Mouse (Mus musculus): ENCODE data around the gene Gm39115. TPM values are rescaled to one million over a fixed set of nuclear protein-coding genes. Genes with fewer than 3 reads are reported as not detected.
A peak's percentile ranks its signal among the peaks of the same experiment; 100 is the strongest.

Gene Gm39115
- polyA plus RNA-seq, 1 experiment from 2014 or later = not detected

DNA sequence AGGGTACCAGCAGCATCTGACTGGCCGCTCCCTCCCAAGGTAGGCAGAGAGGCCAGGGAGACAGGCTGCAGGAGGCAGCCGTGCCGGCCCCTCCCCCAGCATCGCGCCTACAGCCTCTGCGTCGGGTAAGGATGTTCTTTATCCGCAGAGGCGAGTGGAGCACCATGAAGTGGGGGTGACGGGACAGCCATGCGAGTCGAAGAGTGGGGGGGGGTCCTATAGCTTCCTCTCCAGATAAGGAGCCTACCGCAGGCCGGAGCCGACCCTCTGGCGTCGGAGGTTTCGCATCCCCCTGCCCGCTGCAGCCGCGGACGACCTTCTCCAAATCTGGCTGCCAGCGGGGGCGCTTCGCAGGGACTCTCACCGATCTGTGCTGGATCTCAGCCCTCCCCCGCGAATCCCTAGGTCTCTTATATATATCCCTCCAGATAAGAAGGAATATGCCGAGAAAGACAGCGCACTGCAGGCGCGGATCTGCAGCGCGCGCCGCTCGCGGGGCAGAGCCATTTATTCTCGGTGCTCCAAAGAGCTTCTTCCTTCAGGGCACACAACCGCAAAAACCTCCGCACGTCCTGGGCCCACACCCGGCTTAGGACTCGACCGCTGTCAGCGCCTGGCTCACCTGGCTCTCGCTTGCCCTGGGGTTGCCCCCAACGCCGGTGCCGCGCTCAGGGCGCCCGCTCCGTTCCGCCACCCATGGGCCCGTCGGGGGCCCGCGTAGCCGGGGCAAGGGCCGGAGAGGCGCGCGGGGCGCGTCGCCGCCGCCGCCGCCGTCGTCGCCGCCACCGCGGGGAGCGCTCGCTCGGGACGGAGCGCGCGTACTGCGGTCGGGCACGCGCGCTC, 41.3 kb downstream of the Gm39115 start:
- Histone ChIP-seq H3K4me1 (replicated peaks) (peaks cover 67% of the 10 kb centered on the region), H3K4me3 (peak overlapping the region; percentile 88), H3K9me3 (no peaks in the 10 kb centered on the region), H3K27me3 (peaks cover 11% of the 10 kb centered on the region), H3K9ac (peak overlapping the region; percentile 99), H3K27ac (peak overlapping the region; percentile 98), H3K4me2 (peak overlapping the region; percentile 79), H3K36me3 (no peaks in the 10 kb centered on the region)
- ATAC-seq (ENCODE audit: low FRiP score) = peak; percentile 24
- under 1% methylated on average over 88 of the region's 89 CpGs for WGBS

DNA sequence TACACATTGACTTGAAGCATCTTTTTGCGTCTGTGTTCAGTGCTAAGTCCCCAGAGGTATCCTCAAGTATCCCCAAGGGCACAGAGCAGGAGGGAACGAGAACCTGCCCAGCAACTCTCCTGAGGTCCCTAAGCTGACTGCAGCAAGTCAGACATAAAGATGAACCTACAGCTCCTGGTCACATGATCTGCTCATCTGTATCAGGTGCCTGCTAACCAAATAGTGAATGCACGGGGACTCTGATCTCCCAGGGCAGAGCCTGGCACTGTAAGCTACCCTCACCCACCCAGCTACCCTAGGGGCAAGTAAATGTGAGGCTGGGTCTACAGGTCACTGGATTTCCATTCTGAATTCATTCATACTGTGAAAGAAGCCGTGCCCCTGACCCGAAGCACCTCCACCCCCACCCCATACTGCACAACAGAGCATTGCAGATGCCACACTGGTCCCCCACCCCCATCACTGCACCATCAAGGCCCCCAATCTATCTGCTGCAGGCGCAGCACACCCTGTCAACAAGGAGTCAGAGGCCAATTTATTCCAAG, 42.1 kb downstream of the Gm39115 start:
- ATAC-seq (ENCODE audit: low FRiP score) = peak; percentile 2; the same call in 1 of the 2 replicates
- peaks cover 11% of the 10 kb centered on the region for H3K27me3 ChIP-seq
- H3K27ac ChIP-seq = peak overlapping the region; percentile 98
- no peaks in the 10 kb centered on the region for H3K36me3 ChIP-seq
- H3K4me2 ChIP-seq = peak overlapping the region; percentile 79
- H3K4me1 ChIP-seq (replicated peaks) = peaks cover 74% of the 10 kb centered on the region
- WGBS = 18% methylated on average over 6 of the region's 6 CpGs
- peak overlapping the region; percentile 88 for H3K4me3 ChIP-seq
- no peaks in the 10 kb centered on the region for H3K9me3 ChIP-seq
- H3K9ac ChIP-seq = peak overlapping the region; percentile 99

DNA sequence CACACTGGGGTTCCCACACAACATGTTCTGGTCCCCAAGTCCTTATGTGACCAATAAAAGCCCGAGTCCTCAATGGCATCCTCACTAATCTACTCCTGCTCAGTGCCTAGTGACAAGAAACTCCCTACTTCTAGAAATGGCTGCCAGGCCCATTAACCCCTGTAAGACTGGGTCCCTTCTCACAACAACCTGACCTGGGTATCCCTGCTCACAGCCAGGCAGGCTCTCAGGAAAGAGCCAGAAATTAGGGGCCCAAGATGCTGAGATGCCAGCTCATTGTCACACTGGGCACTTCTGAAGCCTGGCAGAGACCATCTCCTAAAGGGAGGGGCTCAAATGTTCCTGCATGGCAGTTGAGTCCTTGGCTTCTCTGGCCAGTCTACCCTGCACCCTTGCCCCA, 42.8 kb downstream of the Gm39115 start:
- 21% methylated on average over 1 of the region's 1 CpGs for WGBS
- H3K4me2 ChIP-seq = peak overlapping the region; percentile 79
- peak overlapping the region; percentile 99 for H3K9ac ChIP-seq
- peak overlapping the region; percentile 88 for H3K4me3 ChIP-seq
- H3K4me1 ChIP-seq (replicated peaks) = peaks cover 82% of the 10 kb centered on the region
- H3K9me3 ChIP-seq = no peaks in the 10 kb centered on the region
- peaks cover 3% of the 10 kb centered on the region for H3K36me3 ChIP-seq
- H3K27ac ChIP-seq = peak overlapping the region; percentile 98
- no peak for ATAC-seq (ENCODE audit: low FRiP score)
- H3K27me3 ChIP-seq = peaks cover 11% of the 10 kb centered on the region

DNA sequence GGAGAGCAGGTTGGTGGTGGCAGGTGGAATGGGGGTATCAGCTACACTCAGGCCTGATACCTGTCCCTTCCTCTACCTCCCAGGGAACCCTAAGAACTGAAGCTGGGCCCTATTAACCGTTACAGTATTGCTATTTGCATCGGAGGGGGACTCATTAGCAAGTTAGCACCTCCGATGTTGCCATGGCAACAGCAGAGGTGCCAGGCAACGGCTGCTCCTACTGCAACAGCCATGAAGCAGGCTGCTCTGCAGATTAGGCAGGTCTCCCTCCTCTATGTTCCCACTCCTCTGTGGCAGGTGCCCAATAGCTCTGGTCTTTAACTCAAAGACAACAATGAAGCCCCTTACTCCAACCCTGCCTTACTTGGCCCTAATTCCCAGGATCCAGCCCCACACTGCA, 44.0 kb downstream of the Gm39115 start:
- ATAC-seq (ENCODE audit: low FRiP score) = no peak
- Histone ChIP-seq H3K36me3 (peaks cover 15% of the 10 kb centered on the region), H3K27ac (peak overlapping the region; percentile 98), H3K9me3 (no peaks in the 10 kb centered on the region), H3K4me1 (replicated peaks) (peaks cover 85% of the 10 kb centered on the region), H3K9ac (peak overlapping the region; percentile 99), H3K4me2 (peak overlapping the region; percentile 79), H3K4me3 (peak overlapping the region; percentile 88), H3K27me3 (peaks cover 6% of the 10 kb centered on the region)
- 3% methylated on average over 4 of the region's 4 CpGs for WGBS

DNA sequence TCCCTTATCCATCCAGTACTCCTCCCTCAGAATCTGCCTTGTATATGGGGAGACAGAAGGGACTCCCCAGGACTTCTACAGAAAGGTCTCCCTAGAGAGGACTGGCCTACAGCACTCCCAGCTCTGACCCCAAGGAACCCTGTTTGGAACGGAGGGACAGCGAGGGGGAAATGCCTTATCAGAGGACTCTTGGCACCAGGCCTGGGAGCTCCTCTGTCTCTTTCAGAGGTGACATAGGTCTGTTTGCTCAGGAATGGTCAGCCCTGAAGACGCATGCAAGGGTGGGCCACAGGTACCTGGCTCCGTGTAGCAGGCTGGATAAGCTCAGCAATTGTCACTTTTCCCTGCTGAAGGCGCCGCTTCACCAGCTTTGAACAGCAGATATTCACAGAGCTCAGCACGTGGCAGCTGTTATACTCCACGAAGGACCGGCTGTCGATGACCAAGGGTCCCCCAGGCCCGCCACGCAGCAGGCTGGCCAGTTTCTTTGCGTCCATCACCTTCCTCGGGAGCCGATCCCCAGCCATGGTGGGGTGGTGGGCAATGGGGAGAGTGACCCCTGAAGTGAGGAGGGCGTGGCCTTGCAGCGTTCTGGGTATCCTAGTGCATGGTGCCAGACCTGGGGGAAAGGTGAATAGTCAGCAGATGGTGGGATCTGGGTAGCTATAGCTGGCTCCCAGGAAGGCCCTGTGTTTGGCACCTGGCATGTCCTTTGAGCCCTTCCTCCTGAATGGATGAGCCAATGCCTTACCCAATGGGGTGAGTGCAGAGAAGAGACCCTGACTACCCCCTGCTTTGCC, 46.0 kb downstream of the Gm39115 start:
- Histone ChIP-seq H3K27me3 (peaks cover 11% of the 10 kb centered on the region), H3K9me3 (no peaks in the 10 kb centered on the region), H3K36me3 (peaks cover 35% of the 10 kb centered on the region), H3K4me2 (peak overlapping the region; percentile 79), H3K27ac (peak overlapping the region; percentile 98), H3K9ac (peak overlapping the region; percentile 99), H3K4me3 (peak overlapping the region; percentile 88), H3K4me1 (replicated peaks) (peaks cover 76% of the 10 kb centered on the region)
- 46% methylated on average over 17 of the region's 17 CpGs for WGBS
- ATAC-seq (ENCODE audit: low FRiP score) = no peak

DNA sequence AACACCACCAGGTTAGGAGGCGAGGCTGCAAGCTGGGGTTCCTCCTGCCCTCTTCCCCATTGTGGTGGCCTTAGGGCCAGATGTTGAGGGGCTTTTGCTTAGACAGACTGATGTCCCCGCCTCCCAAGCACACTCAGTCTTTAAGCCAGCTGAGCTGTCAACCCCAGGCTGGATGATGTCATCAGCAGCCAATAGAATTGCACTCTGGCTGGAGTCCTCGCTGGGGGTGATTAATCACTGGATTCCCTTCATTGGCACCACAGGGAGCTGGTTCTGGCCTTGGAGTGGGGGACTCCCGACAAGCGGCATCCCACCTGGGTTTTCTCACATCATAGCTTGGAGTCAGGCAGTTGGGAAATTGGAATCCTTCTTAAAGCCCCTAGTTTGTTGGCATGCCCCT, 46.9 kb downstream of the Gm39115 start:
- H3K9me3 ChIP-seq = no peaks in the 10 kb centered on the region
- peaks cover 21% of the 10 kb centered on the region for H3K27me3 ChIP-seq
- 4% methylated on average over 5 of the region's 5 CpGs for WGBS
- peak overlapping the region; percentile 16 for H3K4me3 ChIP-seq
- peak overlapping the region; percentile 79 for H3K4me2 ChIP-seq
- H3K4me1 ChIP-seq (replicated peaks) = peaks cover 79% of the 10 kb centered on the region
- peaks cover 44% of the 10 kb centered on the region for H3K36me3 ChIP-seq
- peak overlapping the region; percentile 99 for H3K9ac ChIP-seq
- peak overlapping the region; percentile 98 for H3K27ac ChIP-seq
- ATAC-seq (ENCODE audit: low FRiP score) = peak; percentile 70

DNA sequence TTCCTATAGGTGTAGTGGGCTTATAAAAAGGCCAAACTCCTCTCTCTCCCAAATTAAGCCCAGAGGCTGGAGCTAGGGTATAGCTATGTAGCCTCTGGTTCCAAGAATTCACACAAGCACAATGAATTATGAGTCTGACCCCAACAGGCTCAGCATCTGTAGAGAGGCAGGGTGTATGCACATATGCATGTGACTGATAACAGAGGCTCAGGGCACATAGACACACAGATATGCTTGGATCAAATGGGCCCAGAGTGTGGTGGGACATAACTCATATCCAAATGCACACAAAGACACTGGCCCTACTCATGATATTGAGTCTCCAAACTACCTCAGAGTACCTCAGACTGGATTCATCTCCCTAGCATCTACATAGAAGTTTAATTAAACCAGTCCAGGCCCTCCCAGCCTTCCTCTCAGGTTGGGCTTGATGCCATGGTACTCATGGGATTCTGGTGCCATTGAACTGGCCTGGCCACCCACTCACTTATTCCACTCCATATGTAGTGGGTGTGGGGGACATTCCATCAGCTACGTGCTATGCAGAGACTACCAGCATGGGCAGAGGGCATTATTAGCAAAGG, 48.7 kb downstream of the Gm39115 start:
- Histone ChIP-seq H3K27ac (no peak overlapping the region), H3K27me3 (peaks cover 38% of the 10 kb centered on the region), H3K9me3 (no peaks in the 10 kb centered on the region), H3K4me1 (replicated peaks) (peaks cover 72% of the 10 kb centered on the region), H3K4me2 (no peak overlapping the region), H3K9ac (no peak overlapping the region), H3K36me3 (peaks cover 62% of the 10 kb centered on the region), H3K4me3 (no peak overlapping the region)
- ATAC-seq (ENCODE audit: low FRiP score) = no peak
- 96% methylated on average over 1 of the region's 1 CpGs for WGBS

DNA sequence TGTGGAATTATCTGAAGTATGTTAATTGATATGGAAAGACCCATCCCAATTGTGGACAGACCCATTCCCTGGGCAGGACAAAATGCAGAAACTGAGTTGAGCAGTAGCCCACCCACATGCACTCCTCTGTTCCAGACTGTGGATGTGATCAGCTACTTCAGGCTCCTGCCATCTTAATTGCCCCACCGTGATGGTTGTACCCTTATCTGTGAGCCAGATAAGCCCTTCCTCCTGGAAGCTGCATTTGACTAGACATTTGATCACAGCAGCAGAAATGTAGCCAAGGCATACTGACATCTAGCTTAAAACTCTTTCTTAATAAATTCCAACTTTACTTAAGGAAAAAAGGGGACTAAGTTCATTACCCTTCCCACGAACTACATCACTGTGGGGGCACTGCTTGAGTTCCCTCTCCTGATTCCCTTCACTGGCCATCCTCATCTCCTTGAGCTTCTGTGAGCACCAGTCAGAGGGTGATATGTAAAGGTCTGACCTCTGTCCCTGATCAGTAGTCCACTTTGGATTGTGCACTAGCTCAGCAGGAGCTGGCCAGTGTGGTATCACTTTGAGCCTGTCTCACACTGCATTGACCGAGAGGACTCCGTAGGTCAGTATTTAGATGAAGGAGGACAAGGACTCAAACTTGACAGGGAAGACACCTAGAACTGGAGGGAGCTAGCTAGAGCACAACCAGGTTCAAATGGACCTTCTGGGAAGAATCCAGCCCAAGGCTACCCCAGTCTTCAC, 49.5 kb downstream of the Gm39115 start:
- Histone ChIP-seq H3K36me3 (peaks cover 70% of the 10 kb centered on the region), H3K4me3 (no peak overlapping the region), H3K9ac (no peak overlapping the region), H3K27me3 (peaks cover 40% of the 10 kb centered on the region), H3K27ac (no peak overlapping the region), H3K9me3 (no peaks in the 10 kb centered on the region), H3K4me2 (no peak overlapping the region), H3K4me1 (replicated peaks) (peaks cover 69% of the 10 kb centered on the region)
- 96% methylated on average over 4 of the region's 4 CpGs for WGBS
- no peak for ATAC-seq (ENCODE audit: low FRiP score)

Other genes with a start within 250 kb of the Gm39115 start
- 70.1 and 72.9 TPM in 2 replicates for gene Tollip, start 217.5 kb downstream of the Gm39115 start, polyA plus RNA-seq (2015; fragmentation: Nextera tagmentation; extraction: Ambion mirVana)
- 22.5 and 24.5 TPM in 2 replicates for gene Brsk2, start 186.3 kb downstream of the Gm39115 start, polyA plus RNA-seq (2015; fragmentation: Nextera tagmentation; extraction: Ambion mirVana)
- gene Mob2, start 75.0 kb downstream of the Gm39115 start, polyA plus RNA-seq (2015; fragmentation: Nextera tagmentation; extraction: Ambion mirVana) = 53.0 and 53.5 TPM in 2 replicates
- 87.3 and 90.2 TPM in 2 replicates for gene Dusp8, start 40.2 kb downstream of the Gm39115 start, polyA plus RNA-seq (2015; fragmentation: Nextera tagmentation; extraction: Ambion mirVana)
- 0.27 and 0.32 TPM in 2 replicates for gene Gm45618, start 15.3 kb downstream of the Gm39115 start, polyA plus RNA-seq (2015; fragmentation: Nextera tagmentation; extraction: Ambion mirVana)
- gene Gm45337, start 8.6 kb upstream of the Gm39115 start, polyA plus RNA-seq (2015; fragmentation: Nextera tagmentation; extraction: Ambion mirVana) = not detected in 2 replicates
- gene Gm29735, start 21.1 kb upstream of the Gm39115 start, polyA plus RNA-seq (2015; fragmentation: Nextera tagmentation; extraction: Ambion mirVana) = not detected in 2 replicates
- gene Gm4553, start 29.7 kb upstream of the Gm39115 start, polyA plus RNA-seq (2015; fragmentation: Nextera tagmentation; extraction: Ambion mirVana) = not detected in 2 replicates
- gene Krtap5-2, start 40.0 kb upstream of the Gm39115 start, polyA plus RNA-seq (2015; fragmentation: Nextera tagmentation; extraction: Ambion mirVana) = not detected in 2 replicates
- not detected in 2 replicates for gene Gm10153, start 54.4 kb upstream of the Gm39115 start, polyA plus RNA-seq (2015; fragmentation: Nextera tagmentation; extraction: Ambion mirVana)
- not detected in 2 replicates for gene Krtap5-3, start 65.3 kb upstream of the Gm39115 start, polyA plus RNA-seq (2015; fragmentation: Nextera tagmentation; extraction: Ambion mirVana)
- not detected in 2 replicates for gene Gm7579, start 75.8 kb upstream of the Gm39115 start, polyA plus RNA-seq (2015; fragmentation: Nextera tagmentation; extraction: Ambion mirVana)
- not detected in 2 replicates for gene Krtap5-5, start 93.9 kb upstream of the Gm39115 start, polyA plus RNA-seq (2015; fragmentation: Nextera tagmentation; extraction: Ambion mirVana)
- gene Gm40460, start 105.0 kb upstream of the Gm39115 start, polyA plus RNA-seq (2015; fragmentation: Nextera tagmentation; extraction: Ambion mirVana) = not detected in 2 replicates
- gene Gm2431, start 122.3 kb upstream of the Gm39115 start, polyA plus RNA-seq (2015; fragmentation: Nextera tagmentation; extraction: Ambion mirVana) = not detected in 2 replicates
- not detected in 2 replicates for gene Gm4559, start 138.3 kb upstream of the Gm39115 start, polyA plus RNA-seq (2015; fragmentation: Nextera tagmentation; extraction: Ambion mirVana)
- not detected in 2 replicates for gene Krtap5-1, start 161.1 kb upstream of the Gm39115 start, polyA plus RNA-seq (2015; fragmentation: Nextera tagmentation; extraction: Ambion mirVana)
- not detected in 2 replicates for gene Krtap5-4, start 167.5 kb upstream of the Gm39115 start, polyA plus RNA-seq (2015; fragmentation: Nextera tagmentation; extraction: Ambion mirVana)
- 2.3 and 2.6 TPM in 2 replicates for gene Ifitm10, start 237.7 kb upstream of the Gm39115 start, polyA plus RNA-seq (2015; fragmentation: Nextera tagmentation; extraction: Ambion mirVana)
- gene Gm49369, start 246.6 kb upstream of the Gm39115 start, polyA plus RNA-seq (2015; fragmentation: Nextera tagmentation; extraction: Ambion mirVana) = 0.36 TPM in 1 of 2 replicates, not detected in the other

All from hindbrain, embryonic 13.5 days (tissue).